Mouse (Mus musculus): ENCODE data around the gene Mvb12a.

Mvb12a gene

GRCm38 (mm10) chr8:71526272-71526671 is 16.4 kb upstream of the Mvb12a start:
- no peak for DNase-seq (ENCODE audit: low spot score in 2 of 2)

- no peak for DNase-seq (ENCODE audit: low spot score in 2 of 2)
Measured at GRCm38 (mm10) chr8:71527162-71527870, 15.4 kb upstream of the Mvb12a start.

- no peak for DNase-seq (ENCODE audit: low spot score in 2 of 2)
Measured at GRCm38 (mm10) chr8:71528362-71529073, 14.2 kb upstream of the Mvb12a start.

- peak in 1 of 2 experiments; percentile 55 for DNase-seq (ENCODE audit: low spot score in 2 of 2)
Measured at GRCm38 (mm10) chr8:71530735-71531467, 11.8 kb upstream of the Mvb12a start.

- no peak for DNase-seq (ENCODE audit: low spot score in 2 of 2)
Measured at GRCm38 (mm10) chr8:71534263-71534810, 8.4 kb upstream of the Mvb12a start.

GRCm38 (mm10) chr8:71535663-71536062 is 7.1 kb upstream of the Mvb12a start:
- no peak for DNase-seq (ENCODE audit: low spot score in 2 of 2)

GRCm38 (mm10) chr8:71537028-71537867 is 5.5 kb upstream of the Mvb12a start, which contains the start of gene Bst2:
Gene Bst2 (minus strand): TSS chr8:71537456.
- DNase-seq (ENCODE audit: low spot score in 2 of 2), result peak in 1 of 2 experiments; percentile 53

GRCm38 (mm10) chr8:71543755-71544154 is 1.0 kb downstream of the Mvb12a start:
- no peak for DNase-seq (ENCODE audit: low spot score in 2 of 2)

- no peak for DNase-seq (ENCODE audit: low spot score in 2 of 2)
Measured at GRCm38 (mm10) chr8:71545053-71545452, 2.3 kb downstream of the Mvb12a start.

GRCm38 (mm10) chr8:71547590-71547989 is 4.9 kb downstream of the Mvb12a start:
- DNase-seq (ENCODE audit: low spot score in 2 of 2), result no peak

GRCm38 (mm10) chr8:71550754-71551153 is 8.0 kb downstream of the Mvb12a start:
- DNase-seq (ENCODE audit: low spot score in 2 of 2), result no peak

- DNase-seq (ENCODE audit: low spot score in 2 of 2), result no peak
Measured at GRCm38 (mm10) chr8:71552770-71553169, 10.0 kb downstream of the Mvb12a start.

- no peak for DNase-seq (ENCODE audit: low spot score in 2 of 2)
Measured at GRCm38 (mm10) chr8:71554001-71554400, 11.3 kb downstream of the Mvb12a start.

GRCm38 (mm10) chr8:71554644-71555043 is 11.9 kb downstream of the Mvb12a start:
- no peak for DNase-seq (ENCODE audit: low spot score in 2 of 2)

- DNase-seq (ENCODE audit: low spot score in 2 of 2), result no peak
Measured at GRCm38 (mm10) chr8:71558071-71558957, 15.6 kb downstream of the Mvb12a start, which contains the start of gene Tmem221. Gene Tmem221 (minus strand): TSS chr8:71558871.

- DNase-seq (ENCODE audit: low spot score in 2 of 2), result no peak
Measured at GRCm38 (mm10) chr8:71558958-71559690, 16.4 kb downstream of the Mvb12a start.

GRCm38 (mm10) chr8:71560071-71560470 is 17.3 kb downstream of the Mvb12a start:
- no peak for DNase-seq (ENCODE audit: low spot score in 2 of 2)

- no peak for DNase-seq (ENCODE audit: low spot score in 2 of 2)
Measured at GRCm38 (mm10) chr8:71560765-71561164, 18.0 kb downstream of the Mvb12a start.

- DNase-seq (ENCODE audit: low spot score in 2 of 2), result no peak
Measured at GRCm38 (mm10) chr8:71561401-71561800, 18.7 kb downstream of the Mvb12a start.
